Mouse (Mus musculus): Measurements from ENCODE around the gene Kctd17. TPM values are rescaled to one million over a fixed set of nuclear protein-coding genes. Genes with fewer than 3 reads are reported as not detected.

The Kctd17 gene
- polyA plus RNA-seq, 2 experiments = 3.0 to 7.1 TPM

DNA sequence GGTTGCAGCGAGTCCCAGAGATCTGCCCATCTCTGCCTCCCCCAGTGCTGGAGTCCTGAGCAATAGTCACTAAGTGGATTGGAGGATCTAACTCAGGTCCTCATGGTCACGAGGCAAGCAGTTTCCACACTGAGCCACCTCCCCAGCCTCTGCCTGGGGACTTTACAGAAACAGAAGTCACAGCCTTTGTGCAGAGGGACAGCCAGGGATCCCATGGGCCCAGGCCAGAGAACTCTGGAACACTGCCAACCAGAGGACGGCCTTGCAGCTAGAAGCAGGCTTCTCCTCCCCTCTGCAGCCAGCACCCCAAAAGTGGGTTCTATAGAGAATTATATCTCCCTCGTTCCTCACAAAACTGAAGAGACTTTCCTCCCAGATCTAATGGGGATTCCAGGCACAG, 26.4 kb upstream of the Kctd17 start:
- Histone ChIP-seq H3K9ac (replicated peaks) (no peak overlapping the region), H3K4me2 (ENCODE audit: low read depth) (peak overlapping the region; percentile 92), H3K36me3 (replicated peaks; ENCODE audit: control insufficient read depth, insufficient read depth, low read depth) (no peaks in the 10 kb centered on the region), H3K4me3 (ENCODE audit: insufficient read depth in 1 of 2, low read depth in 2 of 2, low read length in 2 of 2) (no peak overlapping the region), H3K4me1 (replicated peaks; ENCODE audit: control insufficient read depth in 2 of 2, insufficient read depth in 2 of 2, low read length in 1 of 2) (peaks cover 16 to 35% of the 10 kb centered on the region in 2 experiments), H3K27ac (no peak overlapping the region), H3K27me3 (ENCODE audit: control insufficient read depth, insufficient read depth, low read length) (no peaks in the 10 kb centered on the region), H3K9me3 (ENCODE audit: control insufficient read depth, low read length) (no peaks in the 10 kb centered on the region)
- TF ChIP-seq EP300 (IDR thresholded peaks at IDR 0.05; ENCODE audit: low read depth) (no peak), CTCF (IDR thresholded peaks at IDR 0.05; ENCODE audit: low read depth) (no peak)
- no peak for DNase-seq (ENCODE audit: low read depth in 3 of 3, low spot score in 3 of 3)
- 49% methylated on average over 4 of the region's 4 CpGs for WGBS (ENCODE audit: insufficient replicate concordance)
- ATAC-seq (ENCODE audit: insufficient read depth) = no peak

- ATAC-seq (ENCODE audit: insufficient read depth) = no peak
- Histone ChIP-seq H3K27me3 (ENCODE audit: control insufficient read depth, insufficient read depth, low read length) (no peaks in the 10 kb centered on the region), H3K4me1 (replicated peaks; ENCODE audit: control insufficient read depth in 2 of 2, insufficient read depth in 2 of 2, low read length in 1 of 2) (peaks cover 16 to 38% of the 10 kb centered on the region in 2 experiments), H3K4me2 (ENCODE audit: low read depth) (peak overlapping the region; percentile 92), H3K9ac (replicated peaks) (no peak overlapping the region), H3K9me3 (ENCODE audit: control insufficient read depth, low read length) (no peaks in the 10 kb centered on the region), H3K4me3 (ENCODE audit: insufficient read depth in 1 of 2, low read depth in 2 of 2, low read length in 2 of 2) (no peak overlapping the region), H3K36me3 (replicated peaks; ENCODE audit: control insufficient read depth, insufficient read depth, low read depth) (no peaks in the 10 kb centered on the region), H3K27ac (peak overlapping the region; percentile 16; the same call in 1 of the 2 replicates)
- no peak for DNase-seq (ENCODE audit: low read depth in 3 of 3, low spot score in 3 of 3)
- TF ChIP-seq CTCF (IDR thresholded peaks at IDR 0.05; ENCODE audit: low read depth) = no peak
- no peak for TF ChIP-seq EP300 (IDR thresholded peaks at IDR 0.05; ENCODE audit: low read depth)
- 71% methylated on average over 7 of the region's 7 CpGs for WGBS (ENCODE audit: insufficient replicate concordance)
Measured at GRCm38 (mm10) chr15:78402423-78402822, 25.9 kb upstream of the Kctd17 start.

DNA sequence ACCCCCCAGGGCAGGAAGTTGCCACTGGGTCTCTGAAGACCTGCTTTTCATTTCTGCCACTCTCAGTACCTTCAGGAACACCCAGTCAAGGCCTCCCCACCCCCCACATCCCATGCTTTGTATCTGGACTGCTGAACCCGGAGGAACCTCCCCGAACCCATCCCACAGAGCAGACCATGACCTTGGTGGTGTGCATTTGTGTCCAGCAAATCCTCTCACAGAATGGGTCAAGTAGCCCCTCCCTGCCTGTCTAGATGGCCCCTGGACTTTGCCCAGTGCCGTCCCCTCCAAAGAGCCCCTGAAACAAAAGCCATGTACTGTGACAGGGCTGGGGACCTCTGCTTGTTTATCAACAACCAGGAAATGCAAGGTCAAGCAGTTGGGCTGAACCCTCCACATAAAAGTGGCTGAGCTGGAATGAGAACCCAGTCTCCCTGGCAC, 25.0 kb upstream of the Kctd17 start:
- Histone ChIP-seq H3K9ac (replicated peaks) (peak overlapping the region; percentile 93), H3K9me3 (ENCODE audit: control insufficient read depth, low read length) (no peaks in the 10 kb centered on the region), H3K27ac (peak overlapping the region; percentile 55), H3K4me2 (ENCODE audit: low read depth) (peak overlapping the region; percentile 92), H3K27me3 (ENCODE audit: control insufficient read depth, insufficient read depth, low read length) (no peaks in the 10 kb centered on the region), H3K4me1 (replicated peaks; ENCODE audit: control insufficient read depth in 2 of 2, insufficient read depth in 2 of 2, low read length in 1 of 2) (peaks cover 24 to 45% of the 10 kb centered on the region in 2 experiments), H3K4me3 (ENCODE audit: insufficient read depth in 1 of 2, low read depth in 2 of 2, low read length in 2 of 2) (peak overlapping the region; percentile 22 to 37), H3K36me3 (replicated peaks; ENCODE audit: control insufficient read depth, insufficient read depth, low read depth) (no peaks in the 10 kb centered on the region)
- WGBS (ENCODE audit: insufficient replicate concordance) = 70% methylated on average over 3 of the region's 3 CpGs
- no peak for ATAC-seq (ENCODE audit: insufficient read depth)
- DNase-seq (ENCODE audit: low read depth in 3 of 3, low spot score in 3 of 3) = no peak
- TF ChIP-seq CTCF (IDR thresholded peaks at IDR 0.05; ENCODE audit: low read depth) (no peak), EP300 (IDR thresholded peaks at IDR 0.05; ENCODE audit: low read depth) (no peak)

- H3K36me3 ChIP-seq (replicated peaks; ENCODE audit: control insufficient read depth, insufficient read depth, low read depth) = no peaks in the 10 kb centered on the region
- ATAC-seq (ENCODE audit: insufficient read depth) (no peak), DNase-seq (ENCODE audit: low read depth in 3 of 3, low spot score in 3 of 3) (no peak)
- H3K4me3 ChIP-seq (ENCODE audit: insufficient read depth in 1 of 2, low read depth in 2 of 2, low read length in 2 of 2) = peak overlapping the region; percentile 22 to 37
- H3K4me2 ChIP-seq (ENCODE audit: low read depth) = peak overlapping the region; percentile 92
- peaks cover 29 to 51% of the 10 kb centered on the region in 2 experiments for H3K4me1 ChIP-seq (replicated peaks; ENCODE audit: control insufficient read depth in 2 of 2, insufficient read depth in 2 of 2, low read length in 1 of 2)
- peak overlapping the region; percentile 93 for H3K9ac ChIP-seq (replicated peaks)
- TF ChIP-seq CTCF (IDR thresholded peaks at IDR 0.05; ENCODE audit: low read depth) (no peak), EP300 (IDR thresholded peaks at IDR 0.05; ENCODE audit: low read depth) (no peak)
- H3K27ac ChIP-seq = peak overlapping the region; percentile 55
- H3K9me3 ChIP-seq (ENCODE audit: control insufficient read depth, low read length) = no peaks in the 10 kb centered on the region
- WGBS (ENCODE audit: insufficient replicate concordance) = 75% methylated on average over 1 of the region's 1 CpGs
- no peaks in the 10 kb centered on the region for H3K27me3 ChIP-seq (ENCODE audit: control insufficient read depth, insufficient read depth, low read length)
Measured at GRCm38 (mm10) chr15:78403896-78404295, 24.5 kb upstream of the Kctd17 start.

- TF ChIP-seq EP300 (IDR thresholded peaks at IDR 0.05; ENCODE audit: low read depth) (no peak), CTCF (IDR thresholded peaks at IDR 0.05; ENCODE audit: low read depth) (no peak)
- peak overlapping the region; percentile 93 for H3K9ac ChIP-seq (replicated peaks)
- peak overlapping the region; percentile 89 to 95 for H3K4me3 ChIP-seq (ENCODE audit: insufficient read depth in 1 of 2, low read depth in 2 of 2, low read length in 2 of 2)
- no peaks in the 10 kb centered on the region for H3K36me3 ChIP-seq (replicated peaks; ENCODE audit: control insufficient read depth, insufficient read depth, low read depth)
- H3K4me1 ChIP-seq (replicated peaks; ENCODE audit: control insufficient read depth in 2 of 2, insufficient read depth in 2 of 2, low read length in 1 of 2) = peaks cover 41 to 63% of the 10 kb centered on the region in 2 experiments
- H3K27ac ChIP-seq = peak overlapping the region; percentile 98
- H3K9me3 ChIP-seq (ENCODE audit: control insufficient read depth, low read length) = no peaks in the 10 kb centered on the region
- DNase-seq (ENCODE audit: low read depth in 3 of 3, low spot score in 3 of 3) (no peak), ATAC-seq (ENCODE audit: insufficient read depth) (no peak)
- peaks cover 2% of the 10 kb centered on the region for H3K27me3 ChIP-seq (ENCODE audit: control insufficient read depth, insufficient read depth, low read length)
- 50% methylated on average over 11 of the region's 11 CpGs for WGBS (ENCODE audit: insufficient replicate concordance)
- peak overlapping the region; percentile 92 for H3K4me2 ChIP-seq (ENCODE audit: low read depth)
Measured at GRCm38 (mm10) chr15:78405098-78405497, 23.3 kb upstream of the Kctd17 start.
